Mouse (Mus musculus): ENCODE measurements around the gene Nptn.

Gene Nptn

GRCm38 (mm10) chr9:58657735-58658512 is 75.9 kb downstream of the Nptn start:
- DNase-seq, result no peak

GRCm38 (mm10) chr9:58658596-58659309 is 76.7 kb downstream of the Nptn start:
- DNase-seq, result no peak

- DNase-seq, result no peak
These were observed 77.3 kb downstream of the Nptn start for GRCm38 (mm10) chr9:58659331-58659730.

DNA sequence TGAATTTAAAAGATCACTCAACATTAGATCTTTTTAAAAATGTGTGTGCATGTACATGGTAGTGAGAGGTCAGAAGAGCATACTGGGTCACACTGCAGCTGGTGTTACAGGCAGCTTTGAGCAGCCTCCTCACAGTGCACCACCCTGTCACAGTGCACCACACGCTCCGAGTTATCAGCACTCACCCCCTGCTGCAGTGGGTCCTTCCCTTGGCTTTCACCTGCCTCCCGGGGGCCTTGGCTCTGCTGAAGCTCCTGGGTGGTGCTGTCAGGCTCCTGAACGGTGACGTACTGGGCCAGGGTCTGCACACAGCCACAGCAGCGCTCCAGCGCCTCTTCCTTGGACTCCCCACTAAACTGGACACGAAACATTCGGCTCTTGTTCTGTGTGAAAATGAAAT is 77.9 kb downstream of the Nptn start:
- DNase-seq, result no peak

- DNase-seq, result no peak
These were observed 78.6 kb downstream of the Nptn start for GRCm38 (mm10) chr9:58660673-58661072.

- DNase-seq, result no peak
These were observed 80.0 kb downstream of the Nptn start for GRCm38 (mm10) chr9:58662007-58662406.

- DNase-seq, result no peak
These were observed 80.8 kb downstream of the Nptn start for GRCm38 (mm10) chr9:58662791-58663190.

GRCm38 (mm10) chr9:58665492-58665891 is 83.5 kb downstream of the Nptn start:
- no peak for DNase-seq

DNA sequence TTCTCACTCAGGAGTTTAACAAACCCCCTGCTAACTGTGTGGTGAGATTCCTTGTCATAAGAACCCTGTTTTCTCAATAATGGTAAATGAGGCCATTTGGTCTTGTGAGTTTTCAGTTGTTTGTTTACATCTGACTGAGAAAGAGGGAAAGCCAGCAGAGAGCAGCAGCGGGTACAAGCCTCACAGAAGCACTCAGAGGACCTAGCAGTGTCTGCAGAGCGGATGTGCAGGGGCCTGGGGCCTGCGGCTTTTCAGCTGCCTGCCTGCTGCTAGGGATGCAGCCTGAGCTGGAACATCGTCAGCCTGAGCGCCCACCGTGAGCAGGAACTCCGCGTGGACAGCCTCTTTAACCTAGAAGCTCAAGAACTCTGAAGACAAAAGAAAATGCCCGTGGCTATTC is 84.2 kb downstream of the Nptn start:
- DNase-seq, result no peak

DNA sequence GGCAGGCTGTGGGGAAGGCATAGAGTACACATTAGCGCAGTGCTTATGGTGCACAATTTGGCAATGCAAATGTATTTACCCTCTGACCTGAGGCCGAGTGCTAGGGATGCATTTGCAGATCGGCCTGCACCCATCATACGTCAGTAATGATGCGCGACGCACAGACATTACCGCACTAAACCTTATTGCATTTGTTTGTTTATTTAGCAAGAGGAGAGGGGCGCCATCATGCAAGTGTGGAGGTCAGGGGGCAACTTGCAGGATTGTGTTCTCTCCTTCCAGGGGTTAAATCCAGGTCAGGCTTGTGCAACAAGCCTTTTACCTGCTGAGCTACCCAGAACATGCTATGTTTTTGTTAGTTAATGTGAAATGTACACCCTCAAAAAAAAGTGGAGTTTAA is 85.2 kb downstream of the Nptn start:
- no peak for DNase-seq

DNA sequence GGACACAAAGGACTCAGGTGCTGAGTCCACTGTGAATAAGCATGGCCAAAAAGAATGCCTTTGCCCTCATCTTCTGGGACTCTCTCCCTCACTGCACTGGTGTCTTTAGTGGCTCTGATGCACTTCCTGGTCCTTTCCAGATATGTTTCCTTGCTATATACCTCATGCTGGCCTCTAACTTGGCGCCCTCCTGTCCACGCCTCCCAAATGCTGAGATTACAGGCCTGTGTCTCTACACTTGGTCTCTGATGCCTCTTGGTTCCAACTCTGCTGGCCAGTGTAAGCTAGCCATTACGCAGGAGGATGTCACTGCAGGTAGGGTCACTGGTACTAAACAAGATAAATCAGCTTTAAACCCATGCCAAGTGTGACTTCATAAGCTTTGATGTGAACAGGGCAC is 86.1 kb downstream of the Nptn start:
- DNase-seq, result no peak

DNA sequence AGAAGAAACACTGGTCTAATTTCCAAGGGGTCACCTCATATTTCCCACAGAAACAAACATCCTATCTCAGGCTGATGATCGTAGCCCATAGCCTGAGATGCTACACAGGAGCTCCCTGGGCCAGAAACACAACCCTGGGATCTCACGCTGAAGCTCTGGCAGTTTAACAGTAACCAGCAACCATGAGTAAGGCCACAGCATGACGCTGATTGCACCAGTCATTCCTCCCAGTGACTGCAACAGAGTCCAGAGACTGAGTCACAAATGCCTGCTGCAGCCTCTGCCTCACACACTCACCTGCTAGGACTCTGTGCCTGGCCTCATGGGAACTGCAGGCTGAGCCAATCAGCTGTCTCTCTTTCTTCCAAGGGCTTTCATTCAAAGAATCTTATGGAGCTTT is 87.0 kb downstream of the Nptn start:
- no peak for DNase-seq

DNA sequence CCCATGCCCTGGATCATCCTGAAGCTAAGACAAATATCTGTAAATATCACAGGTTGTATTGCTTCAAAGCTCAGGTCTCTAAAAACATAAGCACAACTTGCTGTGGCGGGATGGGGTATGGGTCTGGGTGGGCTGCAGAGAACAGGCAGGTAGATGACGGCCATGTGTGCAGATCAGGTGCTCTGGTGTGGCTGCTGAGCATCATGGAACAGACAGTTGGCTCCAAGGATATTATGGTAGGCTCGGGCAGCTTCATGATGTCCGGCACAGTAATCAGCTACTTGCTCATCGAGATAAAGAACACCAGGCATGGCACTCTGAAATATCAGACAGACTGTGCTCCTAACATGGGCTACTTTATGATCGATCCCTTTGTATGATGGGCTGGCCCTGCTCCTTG is 87.8 kb downstream of the Nptn start:
- DNase-seq, result no peak

DNA sequence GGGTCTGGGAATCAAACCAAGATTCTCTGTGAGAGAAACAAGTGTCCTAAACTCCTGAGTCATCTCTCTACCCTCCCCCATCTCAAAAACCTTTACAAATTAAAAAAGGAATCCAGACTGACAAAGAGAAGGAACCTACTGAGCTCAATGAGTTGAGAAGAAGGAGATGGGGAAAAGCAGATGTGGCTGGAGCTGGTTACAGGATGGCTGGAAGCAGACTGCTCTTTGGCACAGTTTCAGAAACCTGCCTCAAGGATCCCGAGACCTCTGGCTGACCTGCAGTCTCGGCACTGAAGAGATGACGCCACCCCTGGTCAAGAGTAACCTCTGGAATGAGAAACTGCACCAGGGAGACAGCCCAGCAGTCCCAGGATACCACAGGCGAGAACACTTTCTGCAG is 90.4 kb downstream of the Nptn start:
- no peak for DNase-seq

DNA sequence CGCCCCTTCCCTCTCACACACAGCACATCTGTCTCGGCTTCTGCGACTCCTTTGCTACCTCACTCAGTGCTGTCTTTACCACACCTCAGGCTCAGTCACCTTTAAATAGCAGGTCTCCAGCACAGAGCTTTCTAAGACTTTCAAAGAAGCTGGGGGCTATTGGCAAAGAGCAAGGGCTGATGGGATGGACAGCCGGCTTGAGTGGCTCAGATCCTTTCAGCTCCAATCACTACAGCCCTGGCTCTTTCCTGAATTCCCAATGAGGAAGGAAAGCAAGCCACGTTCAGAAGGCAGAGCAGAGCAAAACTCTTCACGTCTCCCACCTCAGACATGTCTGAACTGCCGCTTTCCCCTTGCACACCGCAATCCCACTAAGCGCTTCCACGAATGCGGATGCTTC is 92.7 kb downstream of the Nptn start:
- DNase-seq, result no peak

GRCm38 (mm10) chr9:58675371-58675770 is 93.3 kb downstream of the Nptn start:
- no peak for DNase-seq

DNA sequence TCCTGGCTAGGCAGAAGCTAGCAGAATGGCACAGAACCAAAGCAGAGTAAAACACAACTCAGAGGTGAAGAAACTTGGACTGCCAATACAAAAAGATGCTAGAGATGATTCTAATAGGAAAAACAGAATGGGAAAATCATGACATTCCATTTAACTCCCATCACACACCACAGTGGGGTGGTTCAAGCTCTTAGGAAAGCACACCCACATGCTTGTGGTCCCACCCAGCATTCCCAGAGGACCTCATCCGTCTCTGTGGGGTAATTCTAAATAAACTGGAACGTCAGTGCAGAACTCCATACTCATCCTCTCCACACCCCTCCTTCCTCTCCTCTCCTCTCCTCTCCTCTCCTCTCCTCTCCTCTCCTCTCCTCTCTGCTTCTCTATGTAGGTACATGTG is 99.4 kb downstream of the Nptn start:
- no peak for DNase-seq

DNA sequence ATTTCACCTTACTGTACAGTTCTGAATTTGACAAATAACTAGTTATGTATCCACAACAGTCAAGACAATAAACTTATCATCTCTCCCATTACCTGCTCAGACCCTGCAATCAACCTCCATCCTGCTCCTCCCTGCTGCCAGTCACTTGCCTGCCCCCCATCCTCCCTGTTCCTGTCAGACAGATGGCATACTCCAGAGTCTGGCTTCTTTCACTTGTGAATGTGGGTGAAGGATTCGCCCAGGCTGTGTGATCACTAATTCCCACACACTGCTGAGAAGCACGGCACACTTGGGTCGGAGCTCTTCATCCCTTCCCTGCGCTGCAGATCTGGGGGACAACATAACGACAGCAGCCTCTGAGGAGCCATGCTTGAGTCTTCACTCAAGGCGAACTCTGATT is 100.1 kb downstream of the Nptn start:
- DNase-seq, result no peak

- no peak for DNase-seq
These were observed 101.3 kb downstream of the Nptn start for GRCm38 (mm10) chr9:58683372-58683771.

- no peak for DNase-seq
These were observed 103.2 kb downstream of the Nptn start for GRCm38 (mm10) chr9:58685290-58685689.

DNA sequence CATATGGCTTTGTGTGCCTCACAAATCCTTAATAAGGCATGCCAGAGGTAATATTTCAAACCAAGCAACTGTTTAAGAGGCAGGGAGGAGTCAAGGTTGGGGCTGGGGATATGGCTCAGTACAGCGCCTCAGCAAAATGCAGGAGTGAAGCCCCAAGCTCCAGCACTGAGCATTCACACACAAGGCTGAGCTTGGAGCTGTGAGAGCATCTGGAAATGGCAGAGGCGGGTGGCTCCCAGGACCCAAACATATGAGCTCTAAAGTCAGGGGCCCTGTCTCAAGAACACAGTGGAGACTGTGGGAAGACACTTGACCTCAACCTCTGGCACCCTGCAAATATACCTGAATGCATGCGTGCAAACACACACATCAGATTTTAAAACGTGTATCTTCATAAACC is 106.0 kb downstream of the Nptn start:
- no peak for DNase-seq

DNA sequence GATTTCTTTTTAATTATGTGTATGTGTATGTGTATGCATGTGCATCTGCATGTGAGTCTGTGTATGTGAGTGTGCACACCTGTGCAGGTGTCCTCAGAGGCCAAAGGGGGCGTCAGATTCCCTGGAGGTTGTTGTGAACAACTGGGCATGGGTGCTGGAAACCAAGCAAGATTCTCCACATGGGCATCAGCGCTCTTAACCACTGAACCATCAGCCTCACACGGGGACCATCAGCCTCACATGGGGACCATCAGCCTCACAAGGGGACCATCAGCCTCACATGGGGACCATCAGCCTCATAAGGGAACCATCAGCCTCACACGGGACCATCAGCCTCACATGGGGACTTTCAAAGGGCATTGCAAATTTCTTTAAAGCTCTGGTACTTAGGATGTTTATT is 108.7 kb downstream of the Nptn start:
- no peak for DNase-seq

GRCm38 (mm10) chr9:58691471-58691870 is 109.4 kb downstream of the Nptn start:
- DNase-seq, result no peak

- DNase-seq, result no peak
These were observed 116.4 kb downstream of the Nptn start for GRCm38 (mm10) chr9:58698486-58698885.

- DNase-seq, result no peak
These were observed 119.7 kb downstream of the Nptn start for GRCm38 (mm10) chr9:58701751-58702150.
